Mouse (Mus musculus) intestine, postnatal 0 days (tissue): ENCODE results near the gene Glrx. TPM values are rescaled to one million over a fixed set of nuclear protein-coding genes. Genes with fewer than 3 reads are reported as not detected.
A peak's percentile ranks its signal among the peaks of the same experiment; 100 is the strongest.

Experiments used
- ATAC-seq: fragments of 200-750 bp; cut with Nextera tagmentation; 2 replicates; pipeline ENCODE4 v1.8.0; 2017; ENCODE audit warnings: mild to moderate bottlenecking, moderate TSS enrichment, moderate library complexity
- H3K27ac ChIP-seq: fragments of 300-500 bp; sonication (generic); 2 replicates; pipeline ENCODE4 v1.5.1; 2014; ENCODE audit warnings: mild to moderate bottlenecking, low read depth, low read length, moderate library complexity
- H3K27me3 ChIP-seq: fragments of 300-500 bp; sonication (generic); replicated peaks from 2 replicates; pipeline ENCODE4 v1.6.1; 2014; ENCODE audit warnings: low read length, mixed read lengths; ENCODE audit not compliant: control insufficient read depth, insufficient read depth
- H3K36me3 ChIP-seq: fragments of 300-500 bp; sonication (generic); 2 replicates; pipeline ENCODE4 v1.6.1; 2014; ENCODE audit warnings: mild to moderate bottlenecking, moderate library complexity; ENCODE audit not compliant: control insufficient read depth, insufficient read depth
- H3K4me1 ChIP-seq: fragments of 300-500 bp; sonication (generic); replicated peaks from 2 replicates; pipeline ENCODE4 v1.6.1; 2014; ENCODE audit warnings: antibody characterized with exemption, low read length, mixed read lengths; ENCODE audit not compliant: control insufficient read depth, insufficient read depth
- H3K4me2 ChIP-seq: fragments of 300-500 bp; sonication (generic); replicated peaks from 2 replicates; pipeline ENCODE4 v1.6.1; 2014; ENCODE audit warnings: low read depth, mild to moderate bottlenecking, moderate library complexity
- H3K4me3 ChIP-seq: fragments of 300-500 bp; sonication (generic); 2 replicates; pipeline ENCODE4 v1.5.1; 2014; ENCODE audit warnings: low read depth, low read length
- H3K9ac ChIP-seq: fragments of 300-500 bp; sonication (generic); 2 replicates; pipeline ENCODE4 v1.6.1; 2014; ENCODE audit warnings: mild to moderate bottlenecking, low read depth, low read length
- H3K9me3 ChIP-seq: fragments of 300-500 bp; sonication (generic); 2 replicates; pipeline ENCODE4 v1.6.1; 2016; ENCODE audit warnings: mixed run types; ENCODE audit not compliant: control insufficient read depth
- CTCF ChIP-seq: sonication (generic); IDR thresholded peaks from 2 replicates; pipeline ENCODE4 v1.5.1; 2016; ENCODE audit warnings: low read depth, mild to moderate bottlenecking, control low read depth, antibody characterized with exemption, moderate library complexity
- WGBS: fragments of 180-500 bp; shearing (Covaris S2); extraction: QIAGEN DNeasy Blood & Tissue Kit; methylation state at CpG from one replicate; pipeline ENCODE4 v1.1.7; 2014; 5-methylcytosine and 5-hydroxymethylcytosine counted together
- polyA plus RNA-seq: library from polyadenylated mRNA; unstranded; fragments of >200 nt; fragmentation: Nextera tagmentation; extraction: Ambion mirVana; gene quantifications from 2 replicates; pipeline ENCODE4 v1.2.1, GENCODE M21; 2015

Glrx gene
- 609 and 611 TPM in 2 replicates for polyA plus RNA-seq

- TF ChIP-seq CTCF, result no peak
- under 1% methylated on average over 12 of the region's 12 CpGs for WGBS
- Histone ChIP-seq H3K9me3 (no peaks in the 10 kb centered on the region), H3K4me1 (peaks cover 9% of the 10 kb centered on the region), H3K27ac (peak within 1 kb of the TSS; percentile 79), H3K4me2 (peak within 1 kb of the TSS; percentile 66), H3K27me3 (no peaks in the 10 kb centered on the region), H3K36me3 (no peaks in the 10 kb centered on the region), H3K4me3 (peak within 1 kb of the TSS; percentile 60), H3K9ac (peak within 1 kb of the TSS; percentile 58)
- peak; percentile 52 for ATAC-seq
Observed at GRCm38 (mm10) chr13:75839719-75840481, at the start of gene Glrx. TSS of gene Glrx (plus strand) at chr13:75839868.

DNA sequence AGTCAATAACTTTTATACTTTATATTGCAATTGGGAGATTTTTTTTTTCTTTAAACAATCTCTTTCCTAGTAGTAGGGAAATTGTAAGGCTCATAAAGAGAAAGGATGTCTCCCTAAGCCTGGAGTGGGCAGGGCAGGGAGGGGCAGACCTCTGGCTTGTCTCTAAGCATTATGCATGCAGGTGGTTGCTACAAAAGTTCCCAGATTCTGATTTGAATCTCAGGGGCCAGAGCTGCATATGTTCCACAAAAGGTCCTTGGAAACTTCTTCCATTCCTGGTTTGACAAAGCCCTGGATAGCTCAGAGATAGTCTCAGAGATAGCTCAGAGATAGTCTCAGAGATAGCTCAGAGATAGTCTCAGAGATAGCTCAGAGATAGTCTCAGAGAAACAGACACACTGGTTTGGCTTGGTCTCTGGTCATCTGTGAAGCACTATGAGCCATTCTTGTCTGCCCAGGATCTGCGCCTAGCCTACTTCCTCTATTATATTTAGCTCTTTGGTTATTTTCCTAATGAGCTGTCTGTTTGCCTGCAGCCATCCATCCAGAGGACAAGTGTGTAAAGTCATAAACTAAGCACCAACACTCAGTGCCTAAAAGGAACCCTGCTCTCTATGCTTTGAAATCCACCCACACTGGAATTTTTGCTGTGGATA lies 49.0 kb upstream of the Glrx start:
- no peaks in the 10 kb centered on the region for H3K9me3 ChIP-seq
- H3K4me3 ChIP-seq, result no peak overlapping the region
- H3K4me1 ChIP-seq, result no peaks in the 10 kb centered on the region
- no peak for TF ChIP-seq CTCF
- H3K36me3 ChIP-seq, result no peaks in the 10 kb centered on the region
- no peak overlapping the region for H3K4me2 ChIP-seq
- 78% methylated on average over 1 of the region's 1 CpGs for WGBS
- no peaks in the 10 kb centered on the region for H3K27me3 ChIP-seq
- no peak for ATAC-seq
- H3K9ac ChIP-seq, result no peak overlapping the region
- H3K27ac ChIP-seq, result no peak overlapping the region

- H3K9me3 ChIP-seq, result no peaks in the 10 kb centered on the region
- H3K4me2 ChIP-seq, result no peak overlapping the region
- H3K36me3 ChIP-seq, result no peaks in the 10 kb centered on the region
- 0 out of 2 replicates have a peak, but pooled peaks cover 2% of the 10 kb centered on the region for H3K4me1 ChIP-seq
- H3K9ac ChIP-seq, result no peak overlapping the region
- 64% methylated on average over 6 of the region's 6 CpGs for WGBS
- no peak overlapping the region for H3K4me3 ChIP-seq
- no peaks in the 10 kb centered on the region for H3K27me3 ChIP-seq
- ATAC-seq, result no peak
- H3K27ac ChIP-seq, result no peak overlapping the region
- no peak for TF ChIP-seq CTCF
Observed at GRCm38 (mm10) chr13:75793863-75794629, 45.6 kb upstream of the Glrx start.

DNA sequence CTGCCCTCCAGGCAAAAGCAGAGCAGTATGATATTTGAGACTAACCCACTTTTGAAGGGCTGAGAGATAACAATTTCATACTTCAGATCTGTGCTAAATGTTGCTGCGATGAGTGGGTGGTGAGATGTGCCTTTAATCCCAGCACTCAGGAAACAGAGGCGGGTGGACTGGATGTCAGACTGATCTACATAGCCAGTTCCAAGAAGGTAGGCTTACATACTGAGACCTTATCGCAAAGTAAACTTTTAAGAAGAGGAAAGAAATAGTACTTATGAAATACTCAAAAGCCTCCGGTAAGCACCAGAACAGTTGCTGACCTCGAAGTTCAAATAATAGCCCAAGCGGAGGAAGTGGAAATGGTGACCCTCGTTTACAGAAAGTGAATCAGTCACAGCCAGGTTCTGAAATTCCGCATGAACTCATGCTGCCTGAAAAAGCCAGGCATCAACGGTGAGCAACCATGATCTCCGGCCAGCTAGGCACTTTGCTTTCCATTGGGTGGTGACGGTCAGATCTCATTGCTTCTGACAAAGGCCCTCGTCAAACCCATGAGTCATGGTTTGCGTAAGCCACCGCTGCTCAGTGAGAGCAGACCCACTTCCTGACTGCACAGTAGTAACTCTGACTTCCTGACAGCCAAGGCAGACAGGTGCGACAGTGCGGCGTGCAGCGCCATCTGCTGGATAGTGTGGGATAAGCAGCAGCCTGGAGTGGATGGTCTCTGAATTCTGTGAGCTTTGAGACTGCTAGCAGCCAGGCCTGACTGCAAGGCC lies 42.1 kb upstream of the Glrx start:
- H3K27ac ChIP-seq, result no peak overlapping the region
- H3K4me3 ChIP-seq, result peak overlapping the region; percentile 2
- peak; percentile 100 for ATAC-seq
- no peak overlapping the region for H3K9ac ChIP-seq
- 16% methylated on average over 18 of the region's 18 CpGs for WGBS
- 0 out of 2 replicates have a peak, but pooled peaks cover 2% of the 10 kb centered on the region for H3K4me1 ChIP-seq
- no peaks in the 10 kb centered on the region for H3K9me3 ChIP-seq
- H3K27me3 ChIP-seq, result no peaks in the 10 kb centered on the region
- H3K4me2 ChIP-seq, result peak overlapping the region; percentile 54
- H3K36me3 ChIP-seq, result no peaks in the 10 kb centered on the region
- peak; percentile 100 for TF ChIP-seq CTCF

DNA sequence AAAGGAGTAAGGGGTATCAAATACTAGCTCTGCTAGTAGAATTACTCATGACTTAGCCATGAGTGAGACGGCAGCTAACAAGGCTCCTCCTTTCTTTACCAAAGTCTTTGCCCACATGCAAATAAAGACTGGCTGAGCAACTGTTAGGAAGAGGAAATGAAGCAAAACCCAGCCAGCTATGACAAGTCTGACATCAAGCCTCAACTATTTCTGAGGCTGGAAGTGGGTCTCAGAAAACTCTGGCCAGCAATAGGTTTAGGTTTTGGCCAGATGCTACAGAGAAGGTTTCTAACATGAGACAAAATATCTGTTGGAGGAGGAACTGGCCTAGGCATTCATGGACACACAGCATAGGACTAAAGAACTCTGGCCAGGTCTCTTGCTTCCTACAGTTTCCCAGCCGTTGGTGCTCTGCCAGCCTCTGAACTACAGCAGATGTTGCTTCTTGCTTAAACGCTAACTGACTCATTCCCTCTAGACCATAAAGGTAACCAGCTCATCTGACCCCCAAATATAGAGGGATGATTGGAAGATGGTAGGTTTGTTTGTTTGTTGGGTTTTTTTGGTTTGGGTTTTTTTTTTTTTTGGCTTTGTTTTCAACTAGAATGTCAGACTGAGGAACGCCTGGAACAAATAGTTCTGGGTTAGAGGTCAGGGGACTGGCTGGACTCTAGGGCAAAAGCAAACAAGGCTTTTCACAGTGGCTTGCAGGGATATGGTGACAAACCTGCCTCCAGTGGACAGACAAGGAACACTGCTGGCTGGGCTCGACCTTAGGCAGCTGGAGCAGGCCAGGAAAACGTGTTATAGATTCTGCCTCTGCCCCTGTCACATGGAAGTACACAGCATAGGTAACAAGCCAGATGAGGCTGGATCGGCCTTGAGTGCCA lies 41.0 kb upstream of the Glrx start:
- Histone ChIP-seq H3K4me2 (no peak overlapping the region), H3K9ac (no peak overlapping the region), H3K36me3 (no peaks in the 10 kb centered on the region), H3K9me3 (no peaks in the 10 kb centered on the region), H3K27ac (no peak overlapping the region), H3K4me1 (0 out of 2 replicates have a peak, but pooled peaks cover 2% of the 10 kb centered on the region), H3K4me3 (no peak overlapping the region), H3K27me3 (no peaks in the 10 kb centered on the region)
- peak; percentile 52 for TF ChIP-seq CTCF
- ATAC-seq, result no peak
- 63% methylated on average over 7 of the region's 7 CpGs for WGBS
